Mouse (Mus musculus) heart, adult 2 months (tissue): ENCODE results near the gene Unc13a.

ENCODE experiments used
- CTCF ChIP-seq: fragments of 200-600 bp; IDR thresholded peaks from 2 replicates; pipeline ENCODE4 v1.8.1; 2022; ENCODE audit warnings: antibody characterized with exemption, mild to moderate bottlenecking, moderate library complexity
- EP300 ChIP-seq: fragments of 200-500 bp; IDR thresholded peaks from 2 replicates; pipeline ENCODE4 v1.6.1; 2011; ENCODE audit warnings: low read depth, low read length, control low read depth; ENCODE audit not compliant: insufficient read depth
- POLR2A ChIP-seq: fragments of 200-500 bp; IDR thresholded peaks from 2 replicates; pipeline ENCODE4 v1.6.1; 2011; ENCODE audit warnings: mild to moderate bottlenecking, low read depth, low read length, control low read depth; ENCODE audit not compliant: insufficient read depth

- no peak for TF ChIP-seq EP300
- TF ChIP-seq POLR2A, result no peak
- no peak for TF ChIP-seq CTCF
Observed at GRCm38 (mm10) chr8:71580201-71580600, 91.4 kb downstream of the Unc13a start.
